Comparison of ENCODE assay signal across 8 mouse cellular contexts in genomic region chr3:135328560-135328959, GRCm38 (mm10). TPM values are rescaled to one million over a fixed set of nuclear protein-coding genes. Genes with fewer than 3 reads are reported as not detected.
DNase-seq lines count a peak whose midpoint lies in the region; ATAC-seq lines count a peak whose summit lies in the region.
"Had no signal": no experiment of that assay in that cellular context is flagged by ENCODE, and none has a peak within 500 bp of the region (broad histone marks: within the 10 kb centered on the region; RNA-seq: fewer than 3 reads in every experiment).

No protein-coding gene starts in this region.

- no peak overlapping the region for H3K4me3 ChIP-seq in limb, embryonic 11.5 days (ENCODE audit: low read depth, low read length)
- H3K4me3 ChIP-seq: neural tube, embryonic 12.5 days had no signal

- ATAC-seq in limb, embryonic 11.5 days (ENCODE audit: insufficient number of reproducible peaks, low FRiP score, low TSS enrichment, low read depth) = no peak

- WGBS in limb, embryonic 11.5 days = 39% methylated on average over 3 of the region's 3 CpGs

- DNase-seq in layer of hippocampus, postnatal 10 days (ENCODE audit: low spot score in 2 of 2) = peak; percentile 44 to 50
- DNase-seq in layer of hippocampus, postnatal 36 days = no peak
- peak; percentile 87 for DNase-seq in ES-CJ7 (ENCODE audit: low read depth, low spot score)
- peak; percentile 55 to 65 for DNase-seq in adrenal gland, adult 18-20 months (ENCODE audit: low spot score in 2 of 2)
- peak; percentile 31 for DNase-seq in forelimb bud, embryonic 11.5 days (ENCODE audit: low read depth, low spot score)
- DNase-seq in limb, embryonic 11.5 days (ENCODE audit: low spot score) = peak; percentile 68
- DNase-seq in right cerebral cortex, postnatal 4 days = peak; percentile 42

- no peak overlapping the region for H3K9ac ChIP-seq in limb, embryonic 11.5 days (ENCODE audit: low read length)
- H3K9ac ChIP-seq: neural tube, embryonic 12.5 days had no signal

- H3K27me3 ChIP-seq in limb, embryonic 11.5 days (ENCODE audit: control insufficient read depth, insufficient read depth, low read length) = no peaks in the 10 kb centered on the region
- H3K27me3 ChIP-seq: neural tube, embryonic 12.5 days had no signal

- H3K4me2 ChIP-seq in limb, embryonic 11.5 days (ENCODE audit: low read depth, severe bottlenecking) = no peak overlapping the region
- H3K4me2 ChIP-seq: neural tube, embryonic 12.5 days had no signal

- no peaks in the 10 kb centered on the region for H3K4me1 ChIP-seq in limb, embryonic 11.5 days (ENCODE audit: control insufficient read depth, insufficient read depth, low read length)

- no peaks in the 10 kb centered on the region for H3K9me3 ChIP-seq in limb, embryonic 11.5 days (ENCODE audit: control insufficient read depth, low read length)
- H3K9me3 ChIP-seq: neural tube, embryonic 12.5 days had no signal

- no peaks in the 10 kb centered on the region for H3K36me3 ChIP-seq in limb, embryonic 11.5 days (ENCODE audit: control insufficient read depth, insufficient read depth, low read length)
- H3K36me3 ChIP-seq: neural tube, embryonic 12.5 days had no signal

- H3K27ac ChIP-seq in limb, embryonic 11.5 days (replicated peaks; ENCODE audit: low read depth, low read length) = no peak overlapping the region
- H3K27ac ChIP-seq: neural tube, embryonic 12.5 days had no signal

RNA-seq across cellular contexts. Expression of gene Slc9b1, which starts 19.3 kb away (rescaled TPM):
- 1 to 10 TPM in 1 of 2 experiments, under 1 TPM in 1; 0.57 to 1.2 TPM for total RNA-seq in layer of hippocampus, postnatal 10 days (2021)
- not detected for total RNA-seq in layer of hippocampus, postnatal 36 days (2021)
- under 1 TPM in 1 of 2 experiments, not detected in 1; 0.36 TPM for total RNA-seq in adrenal gland, adult 18-20 months (2021)
- 0.15 and 0.57 TPM in 2 replicates for polyA plus RNA-seq in limb, embryonic 11.5 days (2014; fragmentation: Nextera tagmentation; extraction: Ambion mirVana)
- polyA plus RNA-seq: neural tube, embryonic 12.5 days had no signal

RNA-seq across cellular contexts. Expression of gene Slc9b2, which starts 21.1 kb away (rescaled TPM):
- total RNA-seq in layer of hippocampus, postnatal 10 days (2021) = 1 to 10 TPM; 4.5 to 5.2 TPM
- total RNA-seq in layer of hippocampus, postnatal 36 days (2021) = 1 to 10 TPM; 2.7 to 3.9 TPM
- total RNA-seq in adrenal gland, adult 18-20 months (2021) = 1 to 10 TPM in 1 of 2 experiments, under 1 TPM in 1; 0.76 to 2.0 TPM
- 5.1 and 5.6 TPM in 2 replicates for polyA plus RNA-seq in limb, embryonic 11.5 days (2014; fragmentation: Nextera tagmentation; extraction: Ambion mirVana)

RNA-seq across cellular contexts. Expression of gene Bdh2, which starts 47.5 kb away (rescaled TPM):
- 1 to 10 TPM; 2.6 to 3.2 TPM for total RNA-seq in layer of hippocampus, postnatal 10 days (2021)
- total RNA-seq in layer of hippocampus, postnatal 36 days (2021) = 1 to 10 TPM; 2.9 to 5.7 TPM
- total RNA-seq in adrenal gland, adult 18-20 months (2021) = 1 to 10 TPM; 2.8 to 3.6 TPM
- 7.4 and 9.2 TPM in 2 replicates for polyA plus RNA-seq in limb, embryonic 11.5 days (2014; fragmentation: Nextera tagmentation; extraction: Ambion mirVana)

Comparison
In these comparisons a context has a peak if more than half of its experiments do, and no peak if none do; other contexts are left out.
1. DNase-seq: peak in layer of hippocampus, postnatal 10 days (2 of 2), ES-CJ7 (single experiment), adrenal gland, adult 18-20 months (2 of 2), forelimb bud, embryonic 11.5 days (single experiment), limb, embryonic 11.5 days (single experiment) and right cerebral cortex, postnatal 4 days (single experiment); none in layer of hippocampus, postnatal 36 days (0 of 2).